Mouse (Mus musculus): ENCODE measurements around the gene Slc9a8. TPM values are rescaled to one million over a fixed set of nuclear protein-coding genes. Genes with fewer than 3 reads are reported as not detected.

The Slc9a8 gene
- total RNA-seq, 2 experiments from 2014 or later = 33.6 to 35.0 TPM

DNA sequence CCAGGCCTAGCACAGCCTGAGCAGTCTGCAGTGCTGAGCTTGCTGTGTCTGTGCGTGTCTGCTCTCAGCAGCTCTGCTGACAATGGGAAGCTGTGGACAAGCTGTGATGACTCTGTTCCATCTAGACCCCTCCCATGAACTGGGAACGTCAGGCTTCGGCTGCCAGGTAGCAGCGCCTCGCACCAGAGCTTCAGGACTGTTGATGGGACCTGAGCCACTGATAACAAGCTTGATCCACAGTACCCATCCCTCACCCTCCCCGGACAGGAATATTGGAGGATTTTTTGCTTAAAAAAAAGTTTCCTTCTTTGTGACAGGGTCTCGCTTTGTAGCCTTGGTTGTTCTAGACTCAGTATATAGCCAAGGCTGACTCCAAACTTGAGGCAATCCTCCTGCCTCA lies 25.7 kb downstream of the Slc9a8 start:
- DNase-seq (ENCODE audit: low spot score in 2 of 2) = no peak

DNA sequence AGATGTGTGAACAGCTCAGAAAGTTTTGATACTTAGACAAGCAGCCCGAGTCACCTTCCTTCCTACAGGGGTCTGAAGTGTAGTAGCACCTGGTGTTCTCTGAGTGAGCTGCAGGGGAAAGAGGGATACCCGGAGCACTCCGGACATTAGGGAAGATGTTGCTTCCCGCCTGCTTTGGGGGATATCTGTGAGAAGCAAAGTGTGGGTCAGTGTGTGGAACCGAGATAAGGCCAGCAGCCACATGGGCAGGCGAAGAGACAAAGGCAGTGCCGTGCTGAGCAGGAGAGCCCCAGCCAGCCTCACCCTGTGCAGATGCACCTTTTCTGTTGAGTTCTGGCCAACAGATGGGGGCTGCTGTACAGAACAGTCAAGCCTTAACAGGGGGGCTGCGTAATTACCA lies 26.1 kb downstream of the Slc9a8 start:
- DNase-seq (ENCODE audit: low spot score in 2 of 2) = no peak

DNA sequence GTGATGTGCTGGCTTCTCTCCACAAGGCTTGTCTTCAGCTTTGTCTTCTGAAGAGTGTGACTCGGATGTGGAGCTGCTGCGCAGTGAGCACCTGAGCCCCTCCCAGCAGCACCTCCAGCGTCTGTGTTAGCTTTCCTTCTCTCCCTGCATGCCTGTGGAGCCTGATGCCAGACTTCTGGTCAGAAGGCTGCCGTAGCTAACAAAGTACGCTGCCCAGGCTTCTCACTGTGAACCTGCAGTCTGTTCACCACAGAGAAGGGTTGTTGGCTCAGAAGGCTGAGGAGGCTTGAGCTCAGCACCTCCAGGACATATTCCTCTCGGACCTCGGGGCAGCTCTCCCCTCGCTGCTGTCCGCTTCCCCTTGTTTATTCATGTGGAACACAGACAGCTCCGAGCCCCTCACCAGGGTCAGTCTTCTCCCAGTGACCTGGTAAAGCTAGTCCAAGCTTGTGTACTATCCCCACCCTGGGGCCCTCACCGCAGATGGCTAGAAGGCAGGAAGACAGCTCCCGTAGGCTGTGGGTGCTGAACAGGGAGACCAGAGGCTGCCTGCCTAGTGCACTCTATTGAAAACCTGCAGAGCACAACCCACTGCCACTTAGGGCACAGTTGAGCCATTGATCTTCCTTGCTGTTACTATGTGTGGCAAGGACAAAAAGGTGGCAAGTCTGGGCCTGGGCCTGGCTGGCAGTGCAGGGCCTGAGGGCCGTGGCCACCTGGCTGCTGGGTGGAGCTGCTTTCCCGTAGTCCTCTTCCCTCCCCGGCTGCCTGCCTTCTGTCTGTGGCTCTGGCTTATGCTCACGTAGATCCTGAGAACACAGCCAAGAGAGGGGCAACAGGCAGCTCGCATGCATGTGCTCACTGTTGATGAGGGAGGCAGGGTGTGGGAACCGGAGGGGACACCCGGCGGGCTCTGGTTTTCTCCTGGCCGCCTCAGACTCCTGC lies 28.1 kb downstream of the Slc9a8 start:
- peak; percentile 42 to 46 for DNase-seq (ENCODE audit: low spot score in 2 of 2)

DNA sequence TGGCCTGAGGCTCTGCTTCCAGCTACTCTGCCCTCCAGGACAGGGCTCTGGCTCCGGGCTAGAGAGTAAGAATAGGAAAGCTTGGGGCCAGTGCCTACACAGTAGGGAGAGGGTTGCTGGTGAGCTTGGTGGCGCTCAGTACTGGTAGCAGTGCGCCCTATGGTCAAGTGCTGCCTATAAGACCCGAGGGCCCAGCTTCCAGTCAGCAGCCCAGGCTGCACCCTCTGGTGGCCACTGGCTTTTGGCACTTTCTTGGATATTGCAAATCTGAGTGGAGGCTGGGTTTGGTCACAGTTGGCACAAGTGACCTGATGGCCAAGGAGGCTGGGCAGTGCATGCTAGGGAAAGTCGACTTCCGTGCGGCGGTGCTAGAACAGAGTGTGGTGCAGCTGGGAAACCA lies 29.1 kb downstream of the Slc9a8 start:
- DNase-seq (ENCODE audit: low spot score in 2 of 2) = no peak

DNA sequence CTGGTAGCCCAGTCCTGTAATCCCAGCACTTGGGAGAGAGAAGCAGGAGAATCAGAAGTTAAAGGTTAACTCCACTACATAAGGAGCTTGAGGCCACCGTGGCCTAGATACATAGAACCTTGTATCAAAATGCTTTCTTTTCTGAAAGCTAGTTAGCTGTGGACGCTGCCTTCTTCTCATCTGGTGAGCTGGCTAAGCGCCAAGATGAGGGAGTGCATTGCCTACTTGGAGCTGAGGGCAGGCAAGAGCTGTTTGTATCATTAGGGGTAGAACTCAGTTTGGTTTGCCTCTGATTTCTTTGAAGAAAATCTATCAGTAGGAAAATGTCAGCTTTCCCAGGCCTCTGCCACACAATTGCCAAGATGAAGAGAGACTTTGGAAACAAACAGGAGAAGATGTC lies 32.3 kb downstream of the Slc9a8 start:
- DNase-seq (ENCODE audit: low spot score in 2 of 2) = no peak

- no peak for DNase-seq (ENCODE audit: low spot score in 2 of 2)
These were observed 35.0 kb downstream of the Slc9a8 start for GRCm38 (mm10) chr2:167456361-167457020.

DNA sequence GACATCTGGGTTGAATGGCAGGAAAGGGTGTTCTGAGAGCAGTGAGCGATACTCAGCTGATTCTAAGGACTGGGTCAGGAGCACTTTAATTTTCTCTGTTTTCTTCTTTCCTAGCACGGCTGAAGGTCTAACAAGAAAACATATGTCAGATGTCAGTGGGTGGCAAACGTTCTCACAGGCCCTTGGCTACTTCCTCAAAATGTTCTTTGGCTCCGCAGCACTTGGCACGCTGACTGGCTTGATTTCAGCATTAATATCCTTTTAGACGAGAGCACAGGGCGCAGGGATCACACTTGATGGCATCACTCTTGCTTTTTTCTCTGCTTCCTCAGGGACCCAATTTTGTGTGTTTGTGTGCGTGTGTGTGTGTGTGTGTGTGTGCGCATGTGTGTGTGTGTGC lies 35.7 kb downstream of the Slc9a8 start:
- no peak for DNase-seq (ENCODE audit: low spot score in 2 of 2)

DNA sequence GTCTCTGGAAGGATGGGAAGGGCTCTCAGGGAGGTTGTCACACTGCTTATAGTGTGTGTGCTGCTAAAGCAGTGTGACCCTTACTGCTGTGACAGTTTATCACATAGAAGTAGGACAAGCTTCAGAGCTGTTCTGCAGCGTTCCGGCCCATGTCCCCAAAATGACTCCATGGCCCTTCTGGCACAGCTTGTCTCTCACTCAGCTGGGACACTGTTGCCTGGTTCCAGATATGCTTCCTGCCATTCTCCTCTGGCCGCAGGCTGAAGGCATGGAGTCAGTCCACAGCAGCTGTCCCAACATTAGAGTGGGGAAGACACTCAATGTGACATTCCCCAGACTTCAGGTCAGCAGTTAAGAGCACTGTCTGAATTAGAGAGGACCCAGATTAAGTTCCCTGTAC lies 37.0 kb downstream of the Slc9a8 start:
- no peak for DNase-seq (ENCODE audit: low spot score in 2 of 2)

GRCm38 (mm10) chr2:167459071-167459865 lies 37.8 kb downstream of the Slc9a8 start:
- DNase-seq (ENCODE audit: low spot score in 2 of 2) = no peak

DNA sequence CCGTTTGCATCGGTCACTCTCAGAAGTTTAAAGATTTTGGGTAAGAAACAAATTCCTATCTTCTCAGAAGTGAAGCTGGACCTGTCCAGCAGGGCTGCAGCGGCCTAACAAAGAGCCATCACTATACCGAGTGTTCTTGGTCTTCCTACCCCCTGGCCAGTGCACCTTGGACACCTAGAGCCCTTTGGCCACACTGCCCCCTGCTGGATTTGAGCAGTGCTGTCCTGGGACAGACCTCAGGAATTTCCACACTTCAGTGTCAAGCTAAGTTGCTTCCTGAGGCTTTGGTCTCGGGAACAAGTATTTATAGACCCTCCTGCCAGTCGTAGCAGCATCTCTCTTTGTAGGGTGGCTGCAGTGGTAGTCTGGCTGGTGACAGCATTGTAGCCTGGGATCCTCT lies 41.4 kb downstream of the Slc9a8 start:
- peak in 1 of 2 experiments; percentile 71 for DNase-seq (ENCODE audit: low spot score in 2 of 2)

DNA sequence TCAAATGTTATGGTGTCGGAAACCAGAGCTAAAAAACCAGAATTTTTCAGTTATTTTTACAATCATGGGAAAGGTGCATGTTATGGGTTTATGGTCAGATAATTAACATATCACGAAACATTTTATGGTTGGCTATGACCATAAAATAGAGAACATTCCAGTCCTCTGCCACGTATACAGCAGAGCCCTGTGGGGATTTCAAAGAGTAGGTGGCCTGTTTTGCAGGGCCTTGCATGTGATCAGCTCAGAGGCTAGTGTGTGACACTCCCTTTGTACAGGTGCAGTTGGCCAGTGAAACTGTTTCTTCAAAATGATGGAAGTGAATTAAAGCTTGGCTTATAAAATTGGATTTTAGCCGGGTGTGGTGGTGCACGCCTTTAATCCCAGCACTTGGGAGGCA lies 42.3 kb downstream of the Slc9a8 start:
- no peak for DNase-seq (ENCODE audit: low spot score in 2 of 2)

- DNase-seq (ENCODE audit: low spot score in 2 of 2) = no peak
These were observed 44.4 kb downstream of the Slc9a8 start for GRCm38 (mm10) chr2:167465951-167466350.

DNA sequence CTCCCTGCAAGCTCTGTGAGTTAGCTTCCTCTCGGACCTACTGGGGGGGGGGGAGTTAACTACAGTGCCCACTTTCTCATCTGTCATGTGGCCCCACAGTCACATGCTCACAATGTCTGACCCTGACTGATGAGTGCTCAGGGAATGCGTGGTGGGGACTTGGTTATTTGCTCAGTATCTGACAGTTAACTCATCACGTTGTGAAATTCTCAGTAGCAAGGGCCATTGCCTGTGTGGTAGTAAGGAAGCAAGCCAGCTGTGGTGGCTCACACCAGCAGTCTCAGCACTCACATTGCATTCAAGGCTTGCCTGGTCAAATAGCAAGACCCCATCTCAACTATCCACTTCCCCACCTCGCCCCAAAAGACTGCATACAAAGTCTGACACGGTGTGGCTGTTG lies 45.7 kb downstream of the Slc9a8 start:
- no peak for DNase-seq (ENCODE audit: low spot score in 2 of 2)

- no peak for DNase-seq (ENCODE audit: low spot score in 2 of 2)
These were observed 46.9 kb downstream of the Slc9a8 start for GRCm38 (mm10) chr2:167468444-167468843.

DNA sequence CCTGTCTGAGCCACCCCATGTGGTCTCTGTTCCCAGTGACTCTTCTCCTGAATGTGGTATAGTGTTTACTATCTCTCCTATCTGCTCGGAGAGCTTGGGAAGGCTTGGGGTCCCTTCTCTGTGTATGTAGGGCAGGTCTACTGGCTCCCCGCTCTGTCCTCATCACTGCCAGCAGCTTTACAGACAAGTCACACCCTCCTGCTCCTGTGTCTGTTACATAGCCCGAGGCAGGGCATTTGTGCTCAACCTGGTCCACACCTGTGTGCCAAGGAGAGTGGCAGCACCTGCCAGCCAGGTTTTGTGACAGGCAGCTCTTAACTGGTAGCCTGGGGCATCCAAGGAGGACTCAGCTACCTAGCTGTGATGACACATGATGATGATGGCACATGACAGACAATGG lies 49.1 kb downstream of the Slc9a8 start:
- DNase-seq (ENCODE audit: low spot score in 2 of 2) = no peak

- DNase-seq (ENCODE audit: low spot score in 2 of 2) = no peak
These were observed 50.1 kb downstream of the Slc9a8 start for GRCm38 (mm10) chr2:167471585-167471984.

DNA sequence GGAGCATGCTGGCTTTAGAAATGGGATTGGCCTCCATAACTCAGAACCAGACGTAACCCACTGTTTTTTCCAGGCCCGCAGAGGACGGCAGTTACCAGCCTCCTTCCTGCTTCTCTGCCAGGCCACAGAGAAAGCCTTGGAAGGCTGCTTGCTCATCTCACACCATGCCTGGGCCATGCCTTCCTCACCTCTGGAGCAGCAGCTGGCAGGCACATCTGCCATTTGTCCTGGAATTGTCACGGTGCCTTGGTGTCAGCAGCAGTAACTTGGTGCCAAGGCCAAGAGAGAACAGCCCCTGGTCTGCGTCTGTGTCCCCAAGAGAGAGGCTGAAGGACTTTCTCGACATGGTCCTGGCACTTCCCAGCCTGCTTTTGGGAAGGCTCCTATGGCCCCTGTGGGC lies 52.7 kb downstream of the Slc9a8 start:
- DNase-seq (ENCODE audit: low spot score in 2 of 2) = no peak

GRCm38 (mm10) chr2:167475596-167475995 lies 54.1 kb downstream of the Slc9a8 start:
- no peak for DNase-seq (ENCODE audit: low spot score in 2 of 2)

- peak; percentile 83 to 85 for DNase-seq (ENCODE audit: low spot score in 2 of 2)
These were observed 54.7 kb downstream of the Slc9a8 start for GRCm38 (mm10) chr2:167476200-167476688.

GRCm38 (mm10) chr2:167476762-167477161 lies 55.2 kb downstream of the Slc9a8 start:
- DNase-seq (ENCODE audit: low spot score in 2 of 2) = no peak

DNA sequence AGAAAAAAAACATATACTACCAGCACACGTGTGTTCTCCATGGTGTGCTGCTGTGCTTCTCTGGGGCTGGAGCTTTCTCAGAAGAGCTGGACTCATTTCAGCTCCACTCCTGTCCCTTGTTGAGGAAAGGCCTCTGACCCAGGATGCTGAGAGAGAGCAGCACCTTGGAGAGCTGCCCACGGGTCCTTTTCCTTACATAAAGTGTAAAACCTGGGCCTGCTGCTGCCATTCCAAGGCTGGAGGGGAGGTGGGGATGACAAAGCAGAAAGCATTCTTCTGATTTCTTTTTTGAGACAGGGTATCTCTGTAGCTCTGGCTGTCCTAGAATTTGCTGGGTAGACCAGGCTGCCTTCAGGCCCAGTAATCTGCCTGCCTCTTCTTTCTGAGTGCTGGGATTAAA lies 56.6 kb downstream of the Slc9a8 start:
- no peak for DNase-seq (ENCODE audit: low spot score in 2 of 2)

- no peak for DNase-seq (ENCODE audit: low spot score in 2 of 2)
These were observed 58.0 kb downstream of the Slc9a8 start for GRCm38 (mm10) chr2:167479501-167479900.

Data from layer of hippocampus, postnatal 10 days (tissue).